In genomic region chr7:109541609-109542363, GRCm38 (mm10) we compare ENCODE assay signal across 12 mouse cellular contexts. TPM values are rescaled to one million over a fixed set of nuclear protein-coding genes. Genes with fewer than 3 reads are reported as not detected.
DNase-seq lines count a peak whose midpoint lies in the region; ATAC-seq lines count a peak whose summit lies in the region.
"Had no signal": no experiment of that assay in that cellular context is flagged by ENCODE, and none has a peak within 500 bp of the region (broad histone marks: within the 10 kb centered on the region; RNA-seq: fewer than 3 reads in every experiment).

No protein-coding gene starts in this region.

- H3K4me3 ChIP-seq in embryonic facial prominence, embryonic 13.5 days = no peak overlapping the region
- no peak overlapping the region for H3K4me3 ChIP-seq in embryonic facial prominence, embryonic 10.5 days
- no peak overlapping the region for H3K4me3 ChIP-seq in kidney, embryonic 15.5 days (replicated peaks)
- H3K4me3 ChIP-seq in neural tube, embryonic 13.5 days = no peak overlapping the region
- H3K4me3 ChIP-seq: midbrain, embryonic 10.5 days had no signal

- no peak for DNase-seq in embryonic facial prominence, embryonic 10.5 days (ENCODE audit: low spot score)
- no peak for DNase-seq in kidney, postnatal 4 days
- DNase-seq in neural tube, embryonic 10.5 days (ENCODE audit: extremely low spot score, low spot score) = no peak
- DNase-seq in layer of hippocampus, adult 8-10 months (ENCODE audit: low spot score in 2 of 2) = no peak
- DNase-seq: cerebellum, postnatal 10 days; left cerebral cortex, postnatal 4 days had no signal

- H3K4me2 ChIP-seq in embryonic facial prominence, embryonic 13.5 days = no peak overlapping the region
- H3K4me2 ChIP-seq in kidney, embryonic 15.5 days = no peak overlapping the region
- no peak overlapping the region for H3K4me2 ChIP-seq in neural tube, embryonic 13.5 days
- H3K4me2 ChIP-seq: hindbrain, embryonic 14.5 days had no signal

- H3K9ac ChIP-seq in embryonic facial prominence, embryonic 13.5 days = 0 out of 2 replicates have a peak overlapping the region, but pooled peaks have one; percentile 6
- no peak overlapping the region for H3K9ac ChIP-seq in kidney, embryonic 15.5 days
- H3K9ac ChIP-seq in neural tube, embryonic 13.5 days = no peak overlapping the region
- H3K9ac ChIP-seq: hindbrain, embryonic 14.5 days had no signal

- H3K4me1 ChIP-seq in embryonic facial prominence, embryonic 13.5 days = peaks cover 8% of the 10 kb centered on the region
- no peaks in the 10 kb centered on the region for H3K4me1 ChIP-seq in embryonic facial prominence, embryonic 10.5 days
- H3K4me1 ChIP-seq in kidney, embryonic 15.5 days = 0 out of 2 replicates have a peak, but pooled peaks cover 3% of the 10 kb centered on the region
- peaks cover 10% of the 10 kb centered on the region for H3K4me1 ChIP-seq in neural tube, embryonic 13.5 days (replicated peaks)

- H3K36me3 ChIP-seq in embryonic facial prominence, embryonic 13.5 days = peaks cover 70% of the 10 kb centered on the region
- peaks cover 86% of the 10 kb centered on the region for H3K36me3 ChIP-seq in embryonic facial prominence, embryonic 10.5 days (replicated peaks)
- peaks cover 71% of the 10 kb centered on the region for H3K36me3 ChIP-seq in kidney, embryonic 15.5 days
- H3K36me3 ChIP-seq in neural tube, embryonic 13.5 days = peaks cover 42% of the 10 kb centered on the region

- ATAC-seq in embryonic facial prominence, embryonic 13.5 days (ENCODE audit: insufficient number of reproducible peaks, insufficient read depth, low FRiP score, low TSS enrichment, low read depth) = no peak
- no peak for ATAC-seq in kidney, embryonic 15.5 days (replicated peaks; ENCODE audit: low FRiP score)
- no peak for ATAC-seq in neural tube, embryonic 13.5 days (ENCODE audit: low read depth)
- no peak for ATAC-seq in erythroblast, adult 5-6 weeks (replicated peaks; ENCODE audit: low FRiP score, poor library complexity, severe bottlenecking)

- 0 out of 2 replicates have a peak overlapping the region, but pooled peaks have one; percentile 7 for H3K27ac ChIP-seq in embryonic facial prominence, embryonic 13.5 days
- H3K27ac ChIP-seq in embryonic facial prominence, embryonic 10.5 days (replicated peaks) = no peak overlapping the region
- H3K27ac ChIP-seq in kidney, embryonic 15.5 days = peak overlapping the region; percentile 73
- H3K27ac ChIP-seq in neural tube, embryonic 13.5 days (replicated peaks) = peak overlapping the region; percentile 28; the same call in 1 of the 2 replicates
- H3K27ac ChIP-seq: hindbrain, embryonic 14.5 days; midbrain, embryonic 10.5 days had no signal

- no peaks in the 10 kb centered on the region for H3K27me3 ChIP-seq in embryonic facial prominence, embryonic 13.5 days
- no peaks in the 10 kb centered on the region for H3K27me3 ChIP-seq in embryonic facial prominence, embryonic 10.5 days (replicated peaks; ENCODE audit: low read depth, poor library complexity, severe bottlenecking)
- no peaks in the 10 kb centered on the region for H3K27me3 ChIP-seq in kidney, embryonic 15.5 days
- H3K27me3 ChIP-seq in neural tube, embryonic 13.5 days = no peaks in the 10 kb centered on the region

- 90% methylated on average over 10 of the region's 10 CpGs for WGBS in embryonic facial prominence, embryonic 13.5 days
- 91% methylated on average over 10 of the region's 10 CpGs for WGBS in embryonic facial prominence, embryonic 10.5 days
- 84% methylated on average over 10 of the region's 10 CpGs for WGBS in kidney, embryonic 15.5 days
- WGBS in neural tube, embryonic 13.5 days = 90% methylated on average over 10 of the region's 10 CpGs

- no peaks in the 10 kb centered on the region for H3K9me3 ChIP-seq in embryonic facial prominence, embryonic 13.5 days
- H3K9me3 ChIP-seq in embryonic facial prominence, embryonic 10.5 days = no peaks in the 10 kb centered on the region
- H3K9me3 ChIP-seq in kidney, embryonic 15.5 days (replicated peaks) = no peaks in the 10 kb centered on the region
- no peaks in the 10 kb centered on the region for H3K9me3 ChIP-seq in neural tube, embryonic 13.5 days
- H3K9me3 ChIP-seq: midbrain, embryonic 10.5 days had no signal

RNA-seq across cellular contexts. Expression of gene Rpl27a, which starts 22.8 kb away (rescaled TPM):
- polyA plus RNA-seq in embryonic facial prominence, embryonic 13.5 days (2015; fragmentation: Nextera tagmentation; extraction: Ambion mirVana) = 154 and 159 TPM in 2 replicates
- polyA plus RNA-seq in embryonic facial prominence, embryonic 10.5 days (2016; fragmentation: Nextera tagmentation; extraction: Ambion mirVana) = 132 and 136 TPM in 2 replicates
- 135 and 148 TPM in 2 replicates for polyA plus RNA-seq in kidney, embryonic 15.5 days (2015; fragmentation: Nextera tagmentation; extraction: Ambion mirVana)
- polyA plus RNA-seq in neural tube, embryonic 13.5 days (2015; fragmentation: Nextera tagmentation; extraction: Ambion mirVana) = 80.7 and 91.7 TPM in 2 replicates
- 123 and 147 TPM in 2 replicates for total RNA-seq in erythroblast, adult 5-6 weeks (2015; ENCODE audit: low replicate concordance)
- 99.9 and 139 TPM in 2 replicates for total RNA-seq in erythroblast, adult 5-6 weeks (2017; ENCODE audit: low replicate concordance)
- 100 to 1,000 TPM; 130 to 179 (median 148) TPM for total RNA-seq in layer of hippocampus, adult 8-10 months (2022)

RNA-seq across cellular contexts. Expression of gene Trim66, which starts 33.9 kb away (rescaled TPM):
- polyA plus RNA-seq in embryonic facial prominence, embryonic 13.5 days (2015; fragmentation: Nextera tagmentation; extraction: Ambion mirVana) = 1.3 and 2.4 TPM in 2 replicates
- 0.15 and 0.22 TPM in 2 replicates for polyA plus RNA-seq in embryonic facial prominence, embryonic 10.5 days (2016; fragmentation: Nextera tagmentation; extraction: Ambion mirVana)
- 0.03 TPM in 1 of 2 replicates, not detected in the other for polyA plus RNA-seq in kidney, embryonic 15.5 days (2015; fragmentation: Nextera tagmentation; extraction: Ambion mirVana)
- 0.11 and 0.26 TPM in 2 replicates for polyA plus RNA-seq in neural tube, embryonic 13.5 days (2015; fragmentation: Nextera tagmentation; extraction: Ambion mirVana)
- total RNA-seq in erythroblast, adult 5-6 weeks (2015; ENCODE audit: low replicate concordance) = not detected in 2 replicates
- total RNA-seq in erythroblast, adult 5-6 weeks (2017; ENCODE audit: low replicate concordance) = not detected in 2 replicates
- total RNA-seq in layer of hippocampus, adult 8-10 months (2022) = 10 to 100 TPM in 1 of 4 experiments, 1 to 10 TPM in 3; 7.6 to 10.6 (median 9.0) TPM
